Mouse (Mus musculus): ENCODE results near the gene Myo9b. TPM values are rescaled to one million over a fixed set of nuclear protein-coding genes. Genes with fewer than 3 reads are reported as not detected.

Gene Myo9b
- polyA plus RNA-seq, 1 experiment from 2014 or later = 5.1 TPM

DNA sequence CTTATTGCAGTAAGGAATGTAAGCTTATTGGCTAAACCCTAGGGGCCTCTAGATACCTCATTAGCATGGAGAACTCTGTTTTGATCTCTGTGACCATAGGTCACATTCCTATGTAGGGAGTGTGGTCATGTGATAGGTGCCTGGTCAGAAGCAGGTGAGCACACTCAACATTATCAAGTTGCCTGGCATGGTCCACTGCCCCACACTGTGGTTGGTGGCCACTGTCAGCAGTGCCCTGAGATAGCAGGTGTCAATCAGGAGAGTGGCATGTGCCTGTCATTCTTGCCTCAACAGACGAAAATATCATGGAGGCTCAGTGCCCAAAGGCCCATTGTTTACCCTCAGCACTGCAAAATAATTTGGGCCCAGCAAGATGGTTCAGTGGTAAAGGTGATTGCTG is 33.5 kb downstream of the Myo9b start:
- Histone ChIP-seq H3K9ac (replicated peaks) (no peak overlapping the region), H3K9me3 (ENCODE audit: low read length) (0 out of 2 replicates have a peak, but pooled peaks cover 2% of the 10 kb centered on the region), H3K4me2 (ENCODE audit: low read depth, low read length) (no peak overlapping the region), H3K27ac (ENCODE audit: low read depth) (no peak overlapping the region), H3K4me1 (ENCODE audit: insufficient read depth) (peaks cover 12% of the 10 kb centered on the region), H3K36me3 (replicated peaks; ENCODE audit: insufficient read depth, low read length) (peaks cover 7% of the 10 kb centered on the region; the same call in 1 of the 2 replicates), H3K27me3 (ENCODE audit: insufficient read depth, low read length) (no peaks in the 10 kb centered on the region), H3K4me3 (ENCODE audit: low read depth, low read length) (no peak overlapping the region)
- ATAC-seq (peak; percentile 39), DNase-seq (no peak)
- no peak for TF ChIP-seq EP300 (IDR thresholded peaks at IDR 0.05; ENCODE audit: low read depth)
- TF ChIP-seq CTCF (IDR thresholded peaks at IDR 0.05; ENCODE audit: low read depth) = no peak
- WGBS (ENCODE audit: insufficient replicate concordance) = 59% methylated on average over 1 of the region's 1 CpGs

GRCm38 (mm10) chr8:71307371-71307770 is 34.9 kb downstream of the Myo9b start:
- Histone ChIP-seq H3K27me3 (ENCODE audit: insufficient read depth, low read length) (no peaks in the 10 kb centered on the region), H3K9me3 (ENCODE audit: low read length) (0 out of 2 replicates have a peak, but pooled peaks cover 1% of the 10 kb centered on the region), H3K9ac (replicated peaks) (no peak overlapping the region), H3K36me3 (replicated peaks; ENCODE audit: insufficient read depth, low read length) (peaks cover 1% of the 10 kb centered on the region; the same call in 1 of the 2 replicates), H3K4me3 (ENCODE audit: low read depth, low read length) (no peak overlapping the region), H3K27ac (ENCODE audit: low read depth) (peak overlapping the region; percentile 45), H3K4me2 (ENCODE audit: low read depth, low read length) (no peak overlapping the region), H3K4me1 (ENCODE audit: insufficient read depth) (peaks cover 17% of the 10 kb centered on the region)
- TF ChIP-seq EP300 (IDR thresholded peaks at IDR 0.05; ENCODE audit: low read depth) = no peak
- ATAC-seq (no peak), DNase-seq (no peak)
- WGBS (ENCODE audit: insufficient replicate concordance) = 53% methylated on average over 1 of the region's 1 CpGs

DNA sequence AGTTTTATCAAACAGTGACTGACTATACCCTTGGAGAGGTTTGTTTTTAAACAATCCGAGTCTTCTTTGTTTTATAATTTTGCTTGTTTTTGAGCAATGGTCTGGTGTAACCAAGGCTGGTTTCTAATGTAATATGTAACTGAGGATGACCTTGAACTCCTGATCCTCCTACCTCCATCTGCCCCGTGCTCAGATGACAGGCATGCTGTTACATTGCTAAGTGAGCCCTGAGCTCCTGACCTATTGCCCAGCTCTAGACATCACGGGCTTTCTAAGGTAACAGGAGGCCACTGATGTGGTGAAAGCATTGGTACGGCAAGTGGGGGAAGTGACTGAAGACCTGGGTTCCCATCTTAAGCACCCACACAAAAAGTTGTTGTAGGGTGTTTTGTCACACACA is 35.4 kb downstream of the Myo9b start:
- no peak overlapping the region for H3K4me3 ChIP-seq (ENCODE audit: low read depth, low read length)
- no peaks in the 10 kb centered on the region for H3K9me3 ChIP-seq (ENCODE audit: low read length)
- H3K4me2 ChIP-seq (ENCODE audit: low read depth, low read length) = no peak overlapping the region
- ATAC-seq (peak; percentile 54), DNase-seq (no peak)
- TF ChIP-seq CTCF (IDR thresholded peaks at IDR 0.05; ENCODE audit: low read depth) (no peak), EP300 (IDR thresholded peaks at IDR 0.05; ENCODE audit: low read depth) (no peak)
- H3K27ac ChIP-seq (ENCODE audit: low read depth) = peak overlapping the region; percentile 56
- 59% methylated on average over 4 of the region's 4 CpGs for WGBS (ENCODE audit: insufficient replicate concordance)
- H3K4me1 ChIP-seq (ENCODE audit: insufficient read depth) = peaks cover 23% of the 10 kb centered on the region
- no peaks in the 10 kb centered on the region for H3K36me3 ChIP-seq (replicated peaks; ENCODE audit: insufficient read depth, low read length)
- no peaks in the 10 kb centered on the region for H3K27me3 ChIP-seq (ENCODE audit: insufficient read depth, low read length)
- no peak overlapping the region for H3K9ac ChIP-seq (replicated peaks)

DNA sequence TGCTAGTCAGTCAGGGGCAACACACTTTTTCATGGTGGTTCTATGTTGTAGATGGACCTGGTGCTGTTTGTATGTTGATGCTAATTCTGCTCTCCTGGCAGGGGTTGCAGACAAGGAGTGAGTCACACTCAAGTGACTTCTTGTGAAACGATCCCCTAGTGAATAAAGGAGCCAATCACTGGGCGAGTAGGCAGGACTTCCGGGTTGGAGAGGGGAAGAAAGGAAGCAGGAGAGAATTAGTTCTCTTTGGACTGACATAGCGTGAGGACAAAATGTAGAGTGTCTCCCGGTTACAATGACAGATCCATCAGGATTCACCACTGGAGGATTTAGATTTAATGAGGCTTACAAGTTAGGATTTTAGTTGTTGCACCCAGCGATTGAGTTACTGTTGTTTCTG is 37.9 kb downstream of the Myo9b start:
- Histone ChIP-seq H3K4me1 (ENCODE audit: insufficient read depth) (peaks cover 29% of the 10 kb centered on the region), H3K27ac (ENCODE audit: low read depth) (peak overlapping the region; percentile 51; the same call in 1 of the 2 replicates)

DNA sequence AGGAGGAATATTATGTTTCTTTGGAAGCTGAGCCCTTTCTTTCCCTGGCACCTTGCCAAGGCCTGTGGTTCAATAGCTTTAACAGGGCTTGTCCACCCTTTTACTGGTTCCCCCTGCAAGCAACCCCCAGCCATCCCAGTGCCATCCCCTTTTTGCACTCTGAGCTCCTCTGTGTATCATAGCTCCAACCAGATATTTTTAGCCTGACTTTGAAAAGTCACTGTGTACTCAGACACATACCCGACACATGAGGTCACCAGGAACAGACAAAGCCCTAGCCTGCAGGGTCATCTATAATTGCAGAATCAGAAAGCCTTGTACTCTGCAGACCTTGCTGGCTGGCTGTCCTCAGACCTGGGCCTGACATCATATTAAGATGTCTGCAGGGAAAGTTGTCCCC is 40.2 kb downstream of the Myo9b start:
- H3K36me3 ChIP-seq (replicated peaks; ENCODE audit: insufficient read depth, low read length) = peaks cover 10% of the 10 kb centered on the region; the same call in 1 of the 2 replicates
- DNase-seq (peak; percentile 43), ATAC-seq (peak; percentile 87)
- H3K27me3 ChIP-seq (ENCODE audit: insufficient read depth, low read length) = no peaks in the 10 kb centered on the region
- no peak overlapping the region for H3K4me2 ChIP-seq (ENCODE audit: low read depth, low read length)
- no peaks in the 10 kb centered on the region for H3K9me3 ChIP-seq (ENCODE audit: low read length)
- peak overlapping the region; percentile 88 for H3K27ac ChIP-seq (ENCODE audit: low read depth)
- peak; percentile 67 for TF ChIP-seq EP300 (IDR thresholded peaks at IDR 0.05; ENCODE audit: low read depth)
- TF ChIP-seq CTCF (IDR thresholded peaks at IDR 0.05; ENCODE audit: low read depth) = no peak
- H3K9ac ChIP-seq (replicated peaks) = peak overlapping the region; percentile 12; the same call in 1 of the 2 replicates
- WGBS (ENCODE audit: insufficient replicate concordance) = 45% methylated on average over 1 of the region's 1 CpGs
- H3K4me3 ChIP-seq (ENCODE audit: low read depth, low read length) = no peak overlapping the region
- peaks cover 31% of the 10 kb centered on the region for H3K4me1 ChIP-seq (ENCODE audit: insufficient read depth)

More for the DNA sequence above, 37.9 kb downstream of the Myo9b start:
- Histone ChIP-seq H3K4me2 (ENCODE audit: low read depth, low read length) (no peak overlapping the region), H3K4me3 (ENCODE audit: low read depth, low read length) (no peak overlapping the region), H3K36me3 (replicated peaks; ENCODE audit: insufficient read depth, low read length) (peaks cover 6% of the 10 kb centered on the region; the same call in 1 of the 2 replicates), H3K9ac (replicated peaks) (no peak overlapping the region), H3K9me3 (ENCODE audit: low read length) (no peaks in the 10 kb centered on the region), H3K27me3 (ENCODE audit: insufficient read depth, low read length) (no peaks in the 10 kb centered on the region)
- DNase-seq (no peak), ATAC-seq (no peak)
- no peak for TF ChIP-seq EP300 (IDR thresholded peaks at IDR 0.05; ENCODE audit: low read depth)
- TF ChIP-seq CTCF (IDR thresholded peaks at IDR 0.05; ENCODE audit: low read depth) = no peak
- WGBS (ENCODE audit: insufficient replicate concordance) = 68% methylated on average over 6 of the region's 6 CpGs

DNA sequence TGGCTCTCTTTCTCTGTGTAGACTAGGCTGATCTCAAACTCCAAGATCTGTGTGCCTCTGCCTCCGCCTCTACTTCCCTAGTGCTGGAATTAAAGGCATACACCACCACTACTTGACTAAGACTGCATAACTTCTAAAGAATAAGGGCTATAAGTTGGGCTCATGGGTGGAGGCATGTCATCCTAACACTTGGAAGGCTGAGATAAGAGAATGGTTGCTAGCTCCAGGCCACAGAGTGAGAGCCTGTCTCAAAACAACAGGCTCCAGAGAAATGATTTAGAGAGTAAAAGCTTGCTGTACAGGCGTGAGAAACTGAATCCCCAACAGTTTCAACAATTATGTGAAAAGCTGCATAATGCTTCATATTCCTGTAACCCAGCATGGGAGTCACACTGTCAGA is 41.4 kb downstream of the Myo9b start:
- DNase-seq (no peak), ATAC-seq (no peak)
- peaks cover 26% of the 10 kb centered on the region for H3K4me1 ChIP-seq (ENCODE audit: insufficient read depth)
- TF ChIP-seq EP300 (IDR thresholded peaks at IDR 0.05; ENCODE audit: low read depth) (no peak), CTCF (IDR thresholded peaks at IDR 0.05; ENCODE audit: low read depth) (no peak)
- H3K9me3 ChIP-seq (ENCODE audit: low read length) = no peaks in the 10 kb centered on the region
- no peaks in the 10 kb centered on the region for H3K27me3 ChIP-seq (ENCODE audit: insufficient read depth, low read length)
- no peak overlapping the region for H3K4me3 ChIP-seq (ENCODE audit: low read depth, low read length)
- H3K4me2 ChIP-seq (ENCODE audit: low read depth, low read length) = no peak overlapping the region
- H3K27ac ChIP-seq (ENCODE audit: low read depth) = peak overlapping the region; percentile 19; the same call in 1 of the 2 replicates
- 71% methylated on average over 2 of the region's 2 CpGs for WGBS (ENCODE audit: insufficient replicate concordance)
- no peak overlapping the region for H3K9ac ChIP-seq (replicated peaks)
- peaks cover 13% of the 10 kb centered on the region; the same call in 1 of the 2 replicates for H3K36me3 ChIP-seq (replicated peaks; ENCODE audit: insufficient read depth, low read length)

All from liver, postnatal 0 days (tissue).